Mouse (Mus musculus): ENCODE data around the gene Msmp.

Gene Msmp

GRCm38 (mm10) chr4:43593453-43593852 lies 9.2 kb upstream of the Msmp start:
- DNase-seq, result no peak

GRCm38 (mm10) chr4:43591961-43592360 lies 7.7 kb upstream of the Msmp start:
- DNase-seq, result no peak

- DNase-seq, result no peak
Measured at GRCm38 (mm10) chr4:43591543-43591942, 7.2 kb upstream of the Msmp start.

- peak in 1 of 2 experiments; percentile 14 for DNase-seq
Measured at GRCm38 (mm10) chr4:43587681-43588080, 3.4 kb upstream of the Msmp start.

- DNase-seq, result peak; percentile 32 to 38
Measured at GRCm38 (mm10) chr4:43586411-43586810, 2.1 kb upstream of the Msmp start.

GRCm38 (mm10) chr4:43585682-43586081 lies 1.4 kb upstream of the Msmp start:
- DNase-seq, result no peak

- DNase-seq, result no peak
Measured at GRCm38 (mm10) chr4:43583421-43583820, 873 bp downstream of the Msmp start.

GRCm38 (mm10) chr4:43582241-43582640 lies 2.1 kb downstream of the Msmp start:
- no peak for DNase-seq

- no peak for DNase-seq
Measured at GRCm38 (mm10) chr4:43581381-43581780, 2.9 kb downstream of the Msmp start.

GRCm38 (mm10) chr4:43580721-43581120 lies 3.6 kb downstream of the Msmp start:
- no peak for DNase-seq

GRCm38 (mm10) chr4:43579731-43580130 lies 4.6 kb downstream of the Msmp start:
- no peak for DNase-seq

- DNase-seq, result peak in 1 of 2 experiments; percentile 23
Measured at GRCm38 (mm10) chr4:43579256-43579655, 5.0 kb downstream of the Msmp start.

- DNase-seq, result peak; percentile 89 to 94
Measured at GRCm38 (mm10) chr4:43578376-43579204, 5.7 kb downstream of the Msmp start, which contains the start of the genes Rgp1 and Gba2. TSS of gene Rgp1 (plus strand) at chr4:43578715. TSS of gene Gba2 (minus strand) at chr4:43578873.

- no peak for DNase-seq
Measured at GRCm38 (mm10) chr4:43577237-43577881, 6.9 kb downstream of the Msmp start.

GRCm38 (mm10) chr4:43575356-43575755 lies 8.9 kb downstream of the Msmp start:
- no peak for DNase-seq

GRCm38 (mm10) chr4:43573561-43573960 lies 10.7 kb downstream of the Msmp start:
- no peak for DNase-seq

- DNase-seq, result no peak
Measured at GRCm38 (mm10) chr4:43571395-43572045, 12.8 kb downstream of the Msmp start.

- no peak for DNase-seq
Measured at GRCm38 (mm10) chr4:43567140-43567539, 17.2 kb downstream of the Msmp start.

- no peak for DNase-seq
Measured at GRCm38 (mm10) chr4:43564231-43564630, 20.1 kb downstream of the Msmp start.

- DNase-seq, result no peak
Measured at GRCm38 (mm10) chr4:43563601-43563875, 20.8 kb downstream of the Msmp start.

GRCm38 (mm10) chr4:43562769-43563600 lies 21.3 kb downstream of the Msmp start:
- DNase-seq, result no peak

- peak; percentile 94 to 97 for DNase-seq
Measured at GRCm38 (mm10) chr4:43561997-43562768, 22.1 kb downstream of the Msmp start, which contains the start of the genes Creb3 and Tln1. TSS of gene Creb3 (plus strand) at chr4:43562332. TSS of gene Tln1 (minus strand) at chr4:43562691.

Data from kidney, postnatal 4 days (tissue).